Mouse (Mus musculus) midbrain, embryonic 12.5 days (tissue): ENCODE results near the gene H3f3a. TPM values are rescaled to one million over a fixed set of nuclear protein-coding genes. Genes with fewer than 3 reads are reported as not detected.
A peak's percentile ranks its signal among the peaks of the same experiment; 100 is the strongest.

ENCODE experiments used
- ATAC-seq: fragments of 200-750 bp; cut with Nextera tagmentation; 2 replicates; pipeline ENCODE4 v1.8.0; 2017; ENCODE audit warnings: low read depth, moderate TSS enrichment, moderate library complexity; ENCODE audit not compliant: low FRiP score
- H3K27ac ChIP-seq: fragments of 300-500 bp; sonication (generic); replicated peaks from 2 replicates; pipeline ENCODE4 v1.5.1; 2016; ENCODE audit warnings: mild to moderate bottlenecking
- H3K27me3 ChIP-seq: fragments of 300-500 bp; sonication (generic); 2 replicates; pipeline ENCODE4 v1.6.1; 2016; ENCODE audit warnings: mild to moderate bottlenecking
- H3K36me3 ChIP-seq: fragments of 300-500 bp; sonication (generic); 2 replicates; pipeline ENCODE4 v1.6.1; 2016
- H3K4me1 ChIP-seq: fragments of 300-500 bp; sonication (generic); 2 replicates; pipeline ENCODE4 v1.6.1; 2016
- H3K4me2 ChIP-seq: fragments of 300-500 bp; sonication (generic); replicated peaks from 2 replicates; pipeline ENCODE4 v1.6.1; 2016; ENCODE audit warnings: mild to moderate bottlenecking, moderate library complexity
- H3K4me3 ChIP-seq: fragments of 300-500 bp; sonication (generic); 2 replicates; pipeline ENCODE4 v1.5.1; 2016; ENCODE audit warnings: mild to moderate bottlenecking
- H3K9ac ChIP-seq: fragments of 300-500 bp; sonication (generic); replicated peaks from 2 replicates; pipeline ENCODE4 v1.6.1; 2016; ENCODE audit warnings: mild to moderate bottlenecking, moderate library complexity
- H3K9me3 ChIP-seq: fragments of 300-500 bp; sonication (generic); 2 replicates; pipeline ENCODE4 v1.6.1; 2016; ENCODE audit warnings: mild to moderate bottlenecking
- WGBS: fragments of 180-500 bp; shearing (Covaris S2); methylation state at CpG from one replicate; pipeline ENCODE4 v1.1.7; 2016; 5-methylcytosine and 5-hydroxymethylcytosine counted together
- polyA plus RNA-seq: library from polyadenylated mRNA; unstranded; fragments of >200 nt; fragmentation: Nextera tagmentation; extraction: Ambion mirVana; gene quantifications from 2 replicates; pipeline ENCODE4 v1.2.1, GENCODE M21; 2016

H3f3a gene
- 3,369 and 3,552 TPM in 2 replicates for polyA plus RNA-seq

GRCm38 (mm10) chr1:180813885-180814740, at the start of gene H3f3a:
Gene H3f3a, minus strand, starts transcription at chr1:180813943.
- peaks cover 13% of the 10 kb centered on the region for H3K36me3 ChIP-seq
- H3K4me1 ChIP-seq: peaks cover 32% of the 10 kb centered on the region
- H3K4me3 ChIP-seq: peak within 1 kb of the TSS; percentile 77
- no peaks in the 10 kb centered on the region for H3K27me3 ChIP-seq
- peak within 1 kb of the TSS; percentile 100 for H3K9ac ChIP-seq
- no peaks in the 10 kb centered on the region for H3K9me3 ChIP-seq
- peak within 1 kb of the TSS; percentile 60 for H3K4me2 ChIP-seq
- WGBS: 2% methylated on average over 60 of the region's 69 CpGs
- peak; percentile 81 for ATAC-seq
- peak within 1 kb of the TSS; percentile 99 for H3K27ac ChIP-seq

GRCm38 (mm10) chr1:180860030-180860429, 46.3 kb upstream of the H3f3a start:
- no peak for ATAC-seq
- Histone ChIP-seq H3K27ac (no peak overlapping the region), H3K4me1 (no peaks in the 10 kb centered on the region), H3K4me3 (no peak overlapping the region), H3K36me3 (peaks cover 79% of the 10 kb centered on the region), H3K27me3 (no peaks in the 10 kb centered on the region), H3K9ac (no peak overlapping the region), H3K9me3 (no peaks in the 10 kb centered on the region), H3K4me2 (no peak overlapping the region)
- WGBS: 89% methylated on average over 6 of the region's 6 CpGs

- Histone ChIP-seq H3K36me3 (peaks cover 68% of the 10 kb centered on the region), H3K27me3 (no peaks in the 10 kb centered on the region), H3K4me1 (no peaks in the 10 kb centered on the region), H3K9me3 (no peaks in the 10 kb centered on the region), H3K9ac (no peak overlapping the region), H3K27ac (no peak overlapping the region), H3K4me2 (no peak overlapping the region), H3K4me3 (no peak overlapping the region)
- no peak for ATAC-seq
Measured at GRCm38 (mm10) chr1:180858763-180859162, 45.0 kb upstream of the H3f3a start.

GRCm38 (mm10) chr1:180850316-180851270, 36.9 kb upstream of the H3f3a start, which contains the start of gene Sde2:
Gene Sde2, plus strand, starts transcription at chr1:180851127.
- Histone ChIP-seq H3K9me3 (no peaks in the 10 kb centered on the region), H3K4me3 (peak within 1 kb of the TSS; percentile 77), H3K36me3 (peaks cover under 1% of the 10 kb centered on the region; the same call in 1 of the 2 replicates), H3K4me2 (peak within 1 kb of the TSS; percentile 73), H3K27me3 (no peaks in the 10 kb centered on the region), H3K27ac (peak within 1 kb of the TSS; percentile 99), H3K4me1 (peaks cover 44% of the 10 kb centered on the region), H3K9ac (peak within 1 kb of the TSS; percentile 76)
- under 1% methylated on average over 77 of the region's 77 CpGs for WGBS
- peak; percentile 98 for ATAC-seq

- Histone ChIP-seq H3K4me1 (peaks cover 44% of the 10 kb centered on the region), H3K4me2 (peak overlapping the region; percentile 72), H3K9me3 (no peaks in the 10 kb centered on the region), H3K27me3 (no peaks in the 10 kb centered on the region), H3K27ac (peak overlapping the region; percentile 99), H3K4me3 (peak overlapping the region; percentile 77), H3K36me3 (no peaks in the 10 kb centered on the region), H3K9ac (peak overlapping the region; percentile 70)
- WGBS: 30% methylated on average over 11 of the region's 11 CpGs
- ATAC-seq: no peak
Measured at GRCm38 (mm10) chr1:180849701-180850301, 36.1 kb upstream of the H3f3a start.

GRCm38 (mm10) chr1:180848511-180849241, 34.9 kb upstream of the H3f3a start:
- H3K4me1 ChIP-seq: peaks cover 44% of the 10 kb centered on the region
- 0 out of 2 replicates have a peak, but pooled peaks have one; percentile 6 for ATAC-seq

GRCm38 (mm10) chr1:180848114-180848510, 34.4 kb upstream of the H3f3a start:
- peak overlapping the region; percentile 91 for H3K27ac ChIP-seq
- peak; percentile 17; the same call in 1 of the 2 replicates for ATAC-seq
- no peaks in the 10 kb centered on the region for H3K9me3 ChIP-seq
- H3K27me3 ChIP-seq: no peaks in the 10 kb centered on the region
- peak overlapping the region; percentile 24 for H3K4me3 ChIP-seq
- H3K4me1 ChIP-seq: peaks cover 44% of the 10 kb centered on the region
- WGBS: 0% methylated on average over 9 of the region's 9 CpGs
- peak overlapping the region; percentile 43 for H3K9ac ChIP-seq
- no peaks in the 10 kb centered on the region for H3K36me3 ChIP-seq
- H3K4me2 ChIP-seq: peak overlapping the region; percentile 50

More at GRCm38 (mm10) chr1:180848511-180849241, 34.9 kb upstream of the H3f3a start:
- Histone ChIP-seq H3K27me3 (no peaks in the 10 kb centered on the region), H3K9ac (peak overlapping the region; percentile 43), H3K4me2 (peak overlapping the region; percentile 50), H3K4me3 (peak overlapping the region; percentile 24), H3K27ac (peak overlapping the region; percentile 91), H3K36me3 (no peaks in the 10 kb centered on the region), H3K9me3 (no peaks in the 10 kb centered on the region)
- 20% methylated on average over 11 of the region's 11 CpGs for WGBS

- no peaks in the 10 kb centered on the region for H3K27me3 ChIP-seq
- no peak for ATAC-seq
- H3K36me3 ChIP-seq: no peaks in the 10 kb centered on the region
- no peaks in the 10 kb centered on the region for H3K9me3 ChIP-seq
- WGBS: 86% methylated on average over 8 of the region's 8 CpGs
- no peaks in the 10 kb centered on the region for H3K4me1 ChIP-seq
- H3K4me2 ChIP-seq: no peak overlapping the region
- H3K27ac ChIP-seq: no peak overlapping the region
- H3K4me3 ChIP-seq: no peak overlapping the region
- no peak overlapping the region for H3K9ac ChIP-seq
Measured at GRCm38 (mm10) chr1:180841561-180842300, 28.0 kb upstream of the H3f3a start.

- no peak overlapping the region for H3K4me2 ChIP-seq
- no peaks in the 10 kb centered on the region for H3K27me3 ChIP-seq
- H3K9ac ChIP-seq: no peak overlapping the region
- no peak for ATAC-seq
- no peaks in the 10 kb centered on the region for H3K4me1 ChIP-seq
- H3K9me3 ChIP-seq: no peaks in the 10 kb centered on the region
- WGBS: 75% methylated on average over 8 of the region's 8 CpGs
- H3K36me3 ChIP-seq: no peaks in the 10 kb centered on the region
- H3K4me3 ChIP-seq: no peak overlapping the region
- no peak overlapping the region for H3K27ac ChIP-seq
Measured at GRCm38 (mm10) chr1:180839201-180839910, 25.6 kb upstream of the H3f3a start.

GRCm38 (mm10) chr1:180838014-180838413, 24.3 kb upstream of the H3f3a start:
- Histone ChIP-seq H3K9me3 (no peaks in the 10 kb centered on the region), H3K4me1 (no peaks in the 10 kb centered on the region), H3K4me2 (no peak overlapping the region), H3K9ac (no peak overlapping the region), H3K4me3 (no peak overlapping the region), H3K27ac (no peak overlapping the region), H3K27me3 (no peaks in the 10 kb centered on the region), H3K36me3 (no peaks in the 10 kb centered on the region)
- ATAC-seq: no peak
- WGBS: 76% methylated on average over 6 of the region's 6 CpGs
